Mouse (Mus musculus): ENCODE measurements at regions not wholly inside any gene's neighbourhood (a gene's known extent, or its start where the extent isn't known, plus 50 kb on each side); places are given as distances from the start of the nearest gene placed in this dataset.

DNA sequence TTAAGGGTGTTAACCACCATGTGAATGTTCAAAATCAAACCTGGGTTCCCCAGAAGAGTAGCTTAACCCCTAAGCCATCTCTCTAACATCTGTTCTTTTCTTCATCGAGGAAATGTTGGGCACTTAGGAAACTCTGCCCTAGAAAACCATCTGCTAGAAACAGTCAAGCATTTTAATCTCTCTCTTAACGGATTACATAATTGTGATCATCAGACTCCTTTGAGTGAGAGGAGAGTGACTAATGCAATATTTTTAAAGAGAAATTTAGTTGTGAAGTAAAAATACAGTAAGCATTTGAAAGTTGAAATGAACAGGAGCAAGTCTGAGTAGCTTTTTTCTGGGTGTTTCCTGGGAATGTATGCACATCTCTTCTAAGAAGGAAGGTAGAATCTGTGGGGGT, 379.4 kb downstream of the Zfp619 start:
- 73% methylated on average over 2 of the region's 2 CpGs for WGBS
- Histone ChIP-seq H3K4me2 (no peak overlapping the region), H3K9me3 (replicated peaks) (0 out of 2 replicates have a peak, but pooled peaks cover 5% of the 10 kb centered on the region), H3K9ac (replicated peaks) (no peak overlapping the region), H3K27ac (replicated peaks) (no peak overlapping the region), H3K4me1 (no peaks in the 10 kb centered on the region), H3K4me3 (replicated peaks) (no peak overlapping the region), H3K27me3 (replicated peaks) (no peaks in the 10 kb centered on the region), H3K36me3 (no peaks in the 10 kb centered on the region)
- ATAC-seq (ENCODE audit: low FRiP score) = no peak

DNA sequence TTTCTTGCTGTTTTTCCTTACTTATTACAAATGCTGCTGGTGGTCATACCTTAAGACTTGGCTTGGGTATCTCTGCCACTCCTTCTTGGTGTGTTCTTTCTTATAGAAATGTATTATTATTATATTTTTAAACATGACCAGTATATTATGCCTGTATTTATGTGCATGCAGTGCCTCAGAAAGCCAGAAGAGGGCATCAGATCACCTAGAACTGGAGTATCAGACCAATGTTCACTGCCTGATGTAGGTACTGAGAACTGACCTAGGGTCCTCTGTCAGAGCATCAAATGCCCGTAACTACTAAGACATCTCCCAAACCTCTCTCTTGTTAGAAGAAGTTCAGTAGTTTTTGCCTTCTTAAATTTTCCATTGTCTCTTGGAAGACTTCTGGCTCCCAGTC, 380.7 kb downstream of the Zfp619 start:
- Histone ChIP-seq H3K9me3 (replicated peaks) (0 out of 2 replicates have a peak, but pooled peaks cover 5% of the 10 kb centered on the region), H3K27me3 (replicated peaks) (no peaks in the 10 kb centered on the region), H3K4me3 (replicated peaks) (no peak overlapping the region), H3K4me2 (no peak overlapping the region), H3K27ac (replicated peaks) (no peak overlapping the region), H3K9ac (replicated peaks) (no peak overlapping the region), H3K4me1 (no peaks in the 10 kb centered on the region), H3K36me3 (no peaks in the 10 kb centered on the region)
- no peak for ATAC-seq (ENCODE audit: low FRiP score)
- 98% methylated on average over 1 of the region's 1 CpGs for WGBS

DNA sequence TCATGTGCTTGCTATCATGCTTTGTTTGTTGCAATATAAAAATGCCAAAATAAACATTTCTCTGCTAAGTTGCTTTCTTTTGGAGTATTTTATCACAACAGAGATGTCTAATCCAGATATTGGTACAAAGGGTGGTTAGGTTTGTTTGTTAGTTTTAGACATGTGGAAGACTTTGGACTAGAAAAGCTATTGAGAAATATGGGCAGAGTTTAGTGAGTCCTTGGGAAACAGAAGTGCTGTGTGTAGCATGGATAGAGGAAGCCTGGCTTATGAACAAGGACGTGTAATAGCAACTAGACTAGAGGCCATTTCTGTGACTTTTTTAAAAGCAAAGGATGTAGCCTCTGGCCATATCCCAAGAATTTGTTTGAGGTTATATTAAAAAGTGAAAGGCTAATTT, 416.4 kb downstream of the Zfp619 start:
- H3K4me1 ChIP-seq = no peaks in the 10 kb centered on the region
- H3K9me3 ChIP-seq (replicated peaks) = no peaks in the 10 kb centered on the region
- ATAC-seq (ENCODE audit: low FRiP score) = no peak
- H3K27ac ChIP-seq (replicated peaks) = no peak overlapping the region
- H3K4me2 ChIP-seq = no peak overlapping the region
- no peaks in the 10 kb centered on the region for H3K36me3 ChIP-seq
- no peak overlapping the region for H3K4me3 ChIP-seq (replicated peaks)
- H3K9ac ChIP-seq (replicated peaks) = no peak overlapping the region
- WGBS = 88% methylated on average over 1 of the region's 1 CpGs
- no peaks in the 10 kb centered on the region for H3K27me3 ChIP-seq (replicated peaks)

DNA sequence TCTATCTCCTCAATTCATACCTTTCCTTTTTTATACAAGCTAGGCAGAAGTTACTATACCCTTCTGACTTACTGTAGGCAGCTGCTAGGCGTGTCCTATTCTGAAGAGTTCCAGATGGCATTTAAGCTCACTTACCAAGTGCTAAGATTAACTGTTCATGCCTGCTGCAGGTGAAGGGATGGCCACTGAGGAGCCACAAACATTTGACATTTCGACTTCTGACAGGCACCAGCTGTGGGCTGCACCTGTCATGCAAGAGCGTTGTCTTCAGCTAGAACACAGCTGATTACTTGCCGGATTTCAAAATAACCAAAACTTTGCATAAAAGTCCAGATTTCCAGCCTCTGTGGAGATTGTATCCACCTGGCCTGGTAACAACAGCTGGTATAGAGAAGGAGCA, 419.7 kb downstream of the Zfp619 start:
- no peaks in the 10 kb centered on the region for H3K9me3 ChIP-seq (replicated peaks)
- no peak for ATAC-seq (ENCODE audit: low FRiP score)
- H3K4me1 ChIP-seq = 0 out of 2 replicates have a peak, but pooled peaks cover 1% of the 10 kb centered on the region
- no peak overlapping the region for H3K9ac ChIP-seq (replicated peaks)
- no peak overlapping the region for H3K4me3 ChIP-seq (replicated peaks)
- H3K27me3 ChIP-seq (replicated peaks) = no peaks in the 10 kb centered on the region
- 86% methylated on average over 4 of the region's 4 CpGs for WGBS
- H3K36me3 ChIP-seq = no peaks in the 10 kb centered on the region
- H3K4me2 ChIP-seq = no peak overlapping the region
- no peak overlapping the region for H3K27ac ChIP-seq (replicated peaks)

DNA sequence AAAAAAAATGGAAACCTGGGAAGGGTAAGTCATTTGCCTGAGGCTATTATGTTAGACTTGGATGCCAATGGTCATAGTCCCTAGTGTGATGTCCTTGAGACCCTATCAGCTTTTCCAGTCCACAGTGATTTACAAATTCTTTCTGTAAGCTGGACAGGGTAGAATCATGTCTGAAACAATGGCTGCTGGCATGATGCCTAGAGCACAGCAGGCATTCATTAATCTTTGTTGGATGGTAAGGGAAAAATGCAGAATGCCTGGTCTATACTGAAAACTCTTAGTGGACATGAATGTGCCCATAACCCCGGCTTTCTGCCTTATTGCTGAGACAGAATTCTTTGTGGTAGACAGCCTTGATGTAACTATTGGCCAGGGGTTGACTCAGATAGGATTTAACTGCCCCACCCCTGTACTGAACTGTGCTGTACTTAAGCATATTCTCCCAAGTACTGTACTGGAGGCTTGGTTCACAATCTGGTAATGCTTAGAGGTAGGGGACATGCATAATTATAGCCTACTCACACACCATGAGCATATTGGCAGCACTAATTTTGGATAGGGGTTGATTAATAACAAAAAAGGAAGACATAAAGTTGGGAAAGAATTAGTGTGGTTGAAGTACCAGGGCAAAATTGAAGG, 424.8 kb downstream of the Zfp619 start:
- peak; percentile 31 for ATAC-seq (ENCODE audit: low FRiP score)
- Histone ChIP-seq H3K36me3 (no peaks in the 10 kb centered on the region), H3K27me3 (replicated peaks) (no peaks in the 10 kb centered on the region), H3K9ac (replicated peaks) (no peak overlapping the region), H3K4me2 (no peak overlapping the region), H3K27ac (replicated peaks) (no peak overlapping the region), H3K4me1 (0 out of 2 replicates have a peak, but pooled peaks cover 4% of the 10 kb centered on the region), H3K9me3 (replicated peaks) (no peaks in the 10 kb centered on the region), H3K4me3 (replicated peaks) (no peak overlapping the region)
- WGBS = 32% methylated on average over 1 of the region's 1 CpGs

DNA sequence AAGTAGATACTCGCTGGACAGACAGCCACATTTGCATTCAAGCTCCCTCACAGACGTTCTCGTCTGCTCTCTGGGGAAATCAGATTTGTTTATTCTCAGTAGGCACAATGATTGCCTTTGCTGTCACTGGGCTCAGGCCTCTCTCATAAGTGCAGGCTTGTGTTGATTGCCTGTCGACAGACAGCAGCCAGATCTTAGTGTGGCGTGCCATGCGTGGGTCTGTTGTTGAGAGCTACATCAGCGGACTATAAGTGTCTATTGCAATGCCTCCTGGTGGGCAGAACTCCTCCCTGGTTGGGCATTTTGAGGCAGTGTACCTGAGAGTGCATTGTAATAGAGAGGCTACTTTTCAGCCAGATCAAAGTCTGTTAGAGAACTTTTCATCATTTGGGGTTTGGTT, 436.5 kb downstream of the Zfp619 start:
- H3K9me3 ChIP-seq (replicated peaks) = no peaks in the 10 kb centered on the region
- H3K27me3 ChIP-seq (replicated peaks) = no peaks in the 10 kb centered on the region
- 68% methylated on average over 7 of the region's 7 CpGs for WGBS
- no peaks in the 10 kb centered on the region for H3K36me3 ChIP-seq
- H3K9ac ChIP-seq (replicated peaks) = no peak overlapping the region
- ATAC-seq (ENCODE audit: low FRiP score) = no peak
- no peak overlapping the region for H3K27ac ChIP-seq (replicated peaks)
- no peaks in the 10 kb centered on the region for H3K4me1 ChIP-seq
- H3K4me3 ChIP-seq (replicated peaks) = no peak overlapping the region
- no peak overlapping the region for H3K4me2 ChIP-seq

DNA sequence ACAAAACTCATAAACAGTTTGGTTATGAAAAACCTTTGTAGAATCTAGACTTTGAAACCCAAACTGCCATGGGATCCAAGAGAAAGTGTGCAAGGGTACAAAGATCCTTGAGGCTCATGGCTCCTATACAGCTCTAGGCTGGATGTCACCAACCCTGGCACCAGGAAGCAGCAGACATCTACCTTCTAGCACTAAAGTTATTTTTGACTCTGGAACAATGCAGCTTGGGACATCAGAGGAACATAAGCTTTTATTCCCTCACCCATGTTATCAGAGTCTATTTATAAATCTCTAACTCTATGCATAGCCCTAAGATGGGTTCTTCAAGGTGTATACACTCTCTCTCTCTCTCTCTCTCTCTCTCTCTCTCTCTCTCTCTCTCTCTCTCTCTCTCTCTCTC, 437.4 kb downstream of the Zfp619 start:
- no peak overlapping the region for H3K4me3 ChIP-seq (replicated peaks)
- no peak for ATAC-seq (ENCODE audit: low FRiP score)
- no peak overlapping the region for H3K9ac ChIP-seq (replicated peaks)
- H3K27ac ChIP-seq (replicated peaks) = no peak overlapping the region
- H3K36me3 ChIP-seq = no peaks in the 10 kb centered on the region
- H3K27me3 ChIP-seq (replicated peaks) = no peaks in the 10 kb centered on the region
- H3K4me1 ChIP-seq = no peaks in the 10 kb centered on the region
- H3K4me2 ChIP-seq = no peak overlapping the region
- H3K9me3 ChIP-seq (replicated peaks) = no peaks in the 10 kb centered on the region

DNA sequence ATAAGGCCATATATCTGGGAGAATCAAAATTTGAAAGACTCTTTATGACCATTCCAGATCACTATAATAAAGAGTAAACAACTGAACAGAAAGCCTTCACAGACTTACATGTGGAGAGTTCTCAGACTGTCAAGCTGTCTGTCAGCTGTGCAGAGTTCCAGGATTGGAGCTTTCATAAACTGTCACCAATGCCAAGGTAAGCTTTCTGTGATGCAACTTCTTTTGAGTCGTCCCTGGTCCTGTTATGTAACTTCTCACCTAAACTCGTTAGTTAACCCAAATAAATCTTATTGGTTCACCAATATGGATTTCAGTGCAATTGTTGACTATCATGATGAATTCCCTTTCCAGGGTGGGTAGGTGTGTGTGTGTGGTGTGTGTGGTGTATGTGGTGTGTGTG, 460.6 kb downstream of the Zfp619 start:
- WGBS = 81% methylated on average over 2 of the region's 2 CpGs
- H3K9me3 ChIP-seq (replicated peaks) = no peaks in the 10 kb centered on the region

DNA sequence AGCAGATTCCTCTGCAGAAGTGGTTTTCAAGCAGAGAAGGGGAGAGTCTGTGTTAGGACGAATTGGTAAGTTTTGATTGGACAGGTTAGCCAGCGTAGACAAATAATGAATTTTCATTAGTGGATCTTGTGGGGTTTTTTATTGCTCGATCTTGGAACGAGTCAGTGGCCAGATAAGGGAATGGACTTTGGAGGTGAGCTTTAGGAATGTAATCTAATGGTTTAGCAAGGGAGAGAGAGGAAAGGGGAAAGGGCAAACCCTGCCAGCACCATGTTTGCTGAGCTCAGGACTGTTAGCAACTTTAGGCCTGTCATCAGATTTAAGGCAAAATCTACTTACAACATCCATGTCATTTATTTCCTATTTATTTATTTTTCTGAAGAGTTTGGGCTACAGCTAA, 464.1 kb downstream of the Zfp619 start:
- no peak for ATAC-seq (ENCODE audit: low FRiP score)
- Histone ChIP-seq H3K4me1 (no peaks in the 10 kb centered on the region), H3K36me3 (no peaks in the 10 kb centered on the region), H3K9ac (replicated peaks) (no peak overlapping the region), H3K4me2 (no peak overlapping the region), H3K4me3 (replicated peaks) (no peak overlapping the region), H3K9me3 (replicated peaks) (no peaks in the 10 kb centered on the region), H3K27me3 (replicated peaks) (no peaks in the 10 kb centered on the region), H3K27ac (replicated peaks) (no peak overlapping the region)
- WGBS = 88% methylated on average over 4 of the region's 4 CpGs

More for the DNA sequence above, 460.6 kb downstream of the Zfp619 start:
- Histone ChIP-seq H3K27me3 (replicated peaks) (no peaks in the 10 kb centered on the region), H3K4me2 (no peak overlapping the region), H3K4me3 (replicated peaks) (no peak overlapping the region), H3K27ac (replicated peaks) (no peak overlapping the region), H3K36me3 (no peaks in the 10 kb centered on the region), H3K9ac (replicated peaks) (no peak overlapping the region), H3K4me1 (no peaks in the 10 kb centered on the region)
- ATAC-seq (ENCODE audit: low FRiP score) = no peak

Data from neural tube, embryonic 15.5 days (tissue).